Mouse (Mus musculus): ENCODE measurements around the gene Nsun2.

The Nsun2 gene

DNA sequence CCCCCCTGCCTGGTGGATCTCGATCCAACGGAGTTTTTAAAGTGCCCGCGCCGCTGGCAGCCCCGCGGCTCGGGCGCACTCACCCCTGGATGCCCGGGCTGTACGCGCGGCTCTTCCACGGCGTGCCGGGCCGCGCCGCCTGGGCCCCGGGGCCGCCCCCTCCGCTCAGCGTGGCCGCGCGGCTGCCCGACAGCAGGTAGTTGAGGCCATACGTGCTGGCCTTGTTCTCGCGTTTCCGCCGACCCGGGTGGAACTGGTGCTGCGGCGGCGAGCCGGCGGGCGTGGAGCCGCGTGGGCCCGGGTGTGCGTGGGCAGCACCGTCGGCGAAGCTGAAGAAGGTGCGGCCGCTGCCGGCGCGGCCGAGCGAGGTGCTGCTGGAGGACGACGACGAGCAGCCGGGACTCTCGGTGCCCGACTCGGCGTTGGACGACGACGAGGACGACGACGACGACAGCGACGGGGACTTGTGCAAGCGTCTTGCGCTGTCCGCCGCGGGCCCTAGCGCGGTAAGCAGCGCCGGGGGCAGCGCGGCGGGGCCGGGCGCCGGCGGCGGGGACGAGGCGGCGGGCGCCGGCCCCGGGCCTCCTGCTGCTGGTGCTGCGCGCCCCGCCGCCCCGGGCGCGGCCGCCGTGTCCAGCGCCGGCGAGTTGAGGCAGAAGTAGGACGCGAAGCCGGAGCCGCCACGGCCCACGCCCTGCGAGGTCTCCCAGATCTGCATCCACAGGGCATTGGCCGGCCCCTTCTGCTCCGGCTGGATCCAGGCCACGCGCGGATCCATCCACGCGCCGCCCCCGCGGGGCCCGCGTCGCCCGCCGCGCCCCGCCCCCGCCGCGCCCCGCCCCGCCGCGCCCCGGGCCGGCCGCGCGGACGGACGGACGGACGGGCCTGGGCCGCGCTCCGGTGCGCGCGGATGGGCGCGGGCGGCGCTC, at the start of gene Nsun2:
Gene Nsun2, plus strand, starts transcription at position 342 of the 929 bp plus-strand sequence.
- peak; percentile 79 for DNase-seq (ENCODE audit: low spot score)

GRCm38 (mm10) chr13:69485326-69485725, 48.2 kb upstream of the Nsun2 start:
- no peak for DNase-seq (ENCODE audit: low spot score)

DNA sequence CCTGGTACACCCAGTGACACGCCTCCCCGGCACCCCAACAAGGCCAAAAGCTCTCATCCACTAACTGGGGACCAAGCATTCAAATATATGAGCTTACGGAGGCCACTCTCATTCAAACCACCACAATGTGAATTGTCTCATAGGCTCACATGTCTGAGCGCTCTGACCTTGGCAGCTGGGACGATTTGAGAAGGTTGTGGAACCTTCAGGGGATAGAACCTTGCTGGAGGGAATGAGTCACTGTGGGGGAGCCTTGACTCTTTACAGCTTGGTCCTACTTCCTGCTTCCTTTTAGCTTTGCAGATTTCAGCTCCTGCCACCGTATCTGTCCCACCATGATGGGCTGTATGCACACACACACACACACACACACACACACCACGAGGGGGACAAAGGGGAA, 47.7 kb upstream of the Nsun2 start:
- no peak for DNase-seq (ENCODE audit: low spot score)

DNA sequence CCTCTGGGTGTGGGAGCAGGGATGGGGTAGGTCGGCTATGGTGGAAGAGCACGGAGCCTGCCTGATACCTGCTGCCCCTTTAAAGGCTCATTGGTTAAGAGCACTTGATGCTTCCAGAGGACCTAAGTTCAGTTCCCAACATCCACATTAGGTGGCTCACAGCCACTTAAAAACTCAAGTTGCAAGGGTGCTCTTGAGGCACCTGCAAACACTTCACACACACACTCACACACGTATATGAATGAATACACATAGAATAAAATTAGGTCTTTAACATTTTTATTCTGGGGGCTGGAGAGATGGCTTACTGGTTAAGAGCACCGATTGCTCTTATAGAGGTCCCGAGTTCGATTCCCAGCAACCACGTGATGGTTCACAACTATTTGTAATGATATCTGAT, 46.4 kb upstream of the Nsun2 start:
- DNase-seq (ENCODE audit: low spot score) = no peak

GRCm38 (mm10) chr13:69487611-69488275, 45.8 kb upstream of the Nsun2 start:
- peak; percentile 57 for DNase-seq (ENCODE audit: low spot score)

DNA sequence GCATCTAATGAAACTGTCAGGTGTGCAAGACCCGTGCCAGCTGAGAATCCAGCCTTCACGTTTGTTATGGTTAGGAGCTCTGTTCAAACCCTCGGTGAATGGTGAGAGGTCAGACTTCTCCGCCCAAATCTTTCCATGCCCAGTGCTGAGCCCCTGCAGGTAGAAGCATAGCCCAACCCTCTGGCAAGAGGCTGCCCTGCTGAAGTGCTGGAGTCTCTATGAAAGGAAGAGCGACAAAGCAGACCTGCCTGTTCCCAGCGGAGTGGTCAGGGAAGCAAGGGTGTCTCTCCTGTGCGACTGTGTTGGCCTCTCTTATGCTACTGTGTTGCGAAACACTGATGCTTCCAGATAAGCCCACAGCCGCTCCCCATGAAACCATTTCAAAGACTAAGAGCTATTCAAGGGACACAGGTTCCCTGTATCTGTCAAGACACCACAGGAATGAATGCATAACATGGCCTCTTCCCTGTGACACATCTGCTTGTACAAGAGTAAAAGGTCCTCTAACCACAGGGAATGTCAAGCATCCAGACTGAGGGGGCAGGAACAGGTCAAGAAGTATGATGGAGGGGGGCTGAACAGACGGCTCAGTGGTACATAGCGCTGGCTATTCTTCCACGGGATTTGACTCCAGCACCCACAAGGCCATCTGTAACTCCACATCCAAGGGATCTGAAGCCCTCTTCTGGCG, 44.8 kb upstream of the Nsun2 start:
- DNase-seq (ENCODE audit: low spot score) = no peak

DNA sequence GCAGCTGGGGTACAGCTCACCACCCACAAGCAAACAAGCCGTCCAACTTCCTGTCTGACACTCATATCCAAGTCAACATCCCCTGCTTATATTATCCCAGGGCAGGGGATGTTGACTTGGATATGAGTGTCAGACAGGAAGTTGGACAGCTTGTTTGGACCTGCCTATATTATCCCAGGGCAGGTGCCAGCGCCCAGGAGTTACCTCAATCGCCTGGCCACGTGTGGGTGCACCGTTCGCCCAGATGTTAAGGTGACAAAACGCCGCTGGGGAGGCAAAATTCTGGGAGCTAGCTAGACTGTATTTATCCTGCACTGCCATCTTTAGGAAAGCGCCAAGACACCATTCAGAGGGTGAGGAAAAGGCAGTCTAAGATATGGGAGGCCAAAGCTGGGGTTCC, 43.8 kb upstream of the Nsun2 start:
- no peak for DNase-seq (ENCODE audit: low spot score)

DNA sequence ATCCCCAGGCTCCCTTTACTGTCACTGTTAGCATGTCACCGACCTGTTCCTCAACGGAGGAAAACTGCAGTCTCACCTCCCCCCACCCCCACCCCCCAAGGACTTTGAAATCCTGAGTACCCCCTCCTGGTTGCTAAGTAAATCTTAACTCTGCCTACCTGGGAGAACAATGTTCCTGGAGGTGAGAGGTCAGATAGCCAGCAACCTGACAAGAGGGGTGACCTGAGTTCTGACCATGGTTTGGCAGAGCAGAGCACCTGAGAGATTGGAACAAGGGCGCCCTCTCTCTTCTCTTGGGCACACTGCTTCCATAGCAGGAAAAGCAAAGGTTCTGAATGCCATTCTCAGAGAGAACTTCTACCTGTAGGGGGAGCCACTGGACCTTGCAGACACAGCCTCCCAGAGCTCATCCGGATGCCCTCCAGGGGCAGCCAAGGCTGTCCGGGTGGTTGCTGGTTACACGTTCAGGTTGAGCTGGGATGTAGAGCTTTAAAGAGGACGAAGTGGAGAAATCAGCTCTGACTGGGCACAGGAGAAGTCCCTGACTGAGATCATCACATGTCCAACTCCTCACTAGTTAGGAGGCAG, 40.6 kb upstream of the Nsun2 start:
- peak; percentile 77 for DNase-seq (ENCODE audit: low spot score)

DNA sequence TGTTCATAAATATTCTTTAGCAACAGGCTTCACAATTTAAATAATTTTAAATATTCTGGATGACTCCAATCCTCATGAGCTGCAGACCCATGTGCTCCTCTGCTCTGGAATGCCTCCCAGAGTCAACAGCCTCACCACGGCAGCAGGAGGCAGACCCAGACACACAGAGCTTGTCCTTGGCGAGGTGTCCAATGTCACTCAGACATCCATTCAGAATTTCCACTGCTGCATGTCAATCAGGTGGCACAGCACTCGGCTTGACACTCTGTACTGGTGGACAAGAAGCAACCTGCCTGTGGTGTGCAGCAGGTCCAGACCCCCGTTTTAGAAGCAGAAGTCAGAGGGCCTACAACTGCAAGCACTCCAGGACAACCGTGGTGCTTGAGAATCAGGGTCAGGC, 35.3 kb upstream of the Nsun2 start:
- no peak for DNase-seq (ENCODE audit: low spot score)

DNA sequence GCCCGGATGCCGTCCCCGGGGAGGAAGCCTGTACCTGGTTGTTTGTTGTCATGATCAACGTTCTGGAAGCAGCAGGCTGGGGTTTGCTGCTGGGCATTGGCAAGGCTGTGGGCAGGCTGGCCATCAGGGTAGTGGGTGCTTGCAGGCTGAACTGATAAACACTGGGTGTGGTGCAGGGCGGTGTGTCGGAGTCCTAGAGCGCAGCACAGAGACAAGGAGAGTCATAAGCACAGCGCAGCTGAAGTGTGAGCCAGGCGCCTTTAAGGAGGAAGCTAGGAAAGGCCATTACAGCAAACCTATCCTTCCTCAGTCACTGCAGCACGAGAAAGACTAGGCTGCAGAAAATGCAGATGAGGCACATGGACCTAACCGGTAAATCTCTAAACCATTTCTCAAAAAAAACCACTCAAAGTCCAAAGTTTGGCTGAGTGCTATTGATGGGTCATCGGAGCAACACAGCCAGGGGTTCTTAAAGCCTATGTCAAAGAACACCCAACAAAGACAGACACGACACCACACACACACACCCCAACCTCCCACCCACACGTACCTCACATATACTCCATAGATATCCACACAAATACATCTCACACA, 31.3 kb upstream of the Nsun2 start:
- no peak for DNase-seq (ENCODE audit: low spot score)

GRCm38 (mm10) chr13:69502863-69503262, 30.7 kb upstream of the Nsun2 start:
- DNase-seq (ENCODE audit: low spot score) = no peak

- no peak for DNase-seq (ENCODE audit: low spot score)
These were observed 27.0 kb upstream of the Nsun2 start for GRCm38 (mm10) chr13:69506341-69507086.

- no peak for DNase-seq (ENCODE audit: low spot score)
These were observed 25.9 kb upstream of the Nsun2 start for GRCm38 (mm10) chr13:69507666-69508065.

GRCm38 (mm10) chr13:69509391-69510244, 23.9 kb upstream of the Nsun2 start:
- DNase-seq (ENCODE audit: low spot score) = no peak

GRCm38 (mm10) chr13:69515091-69515490, 18.5 kb upstream of the Nsun2 start:
- no peak for DNase-seq (ENCODE audit: low spot score)

GRCm38 (mm10) chr13:69517445-69517844, 16.1 kb upstream of the Nsun2 start:
- no peak for DNase-seq (ENCODE audit: low spot score)

DNA sequence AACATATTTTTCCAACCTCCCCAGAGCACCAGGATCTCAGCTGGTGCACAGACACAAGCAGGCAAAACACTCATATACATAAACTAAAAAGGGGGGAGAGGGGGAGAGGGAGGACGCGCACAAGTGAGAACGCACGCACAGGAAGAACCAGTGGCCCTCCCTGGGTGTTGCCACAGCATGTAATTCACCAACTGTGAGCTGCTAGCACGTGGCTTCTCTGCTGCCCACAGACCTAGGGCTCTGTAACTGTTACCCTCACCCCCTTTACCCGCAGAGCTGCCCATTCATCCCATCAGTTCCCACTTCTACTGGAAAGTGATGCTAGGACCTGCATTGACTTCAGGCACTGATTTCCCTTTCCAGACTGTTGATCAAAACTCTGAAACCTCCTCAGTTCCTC, 14.4 kb upstream of the Nsun2 start:
- no peak for DNase-seq (ENCODE audit: low spot score)

DNA sequence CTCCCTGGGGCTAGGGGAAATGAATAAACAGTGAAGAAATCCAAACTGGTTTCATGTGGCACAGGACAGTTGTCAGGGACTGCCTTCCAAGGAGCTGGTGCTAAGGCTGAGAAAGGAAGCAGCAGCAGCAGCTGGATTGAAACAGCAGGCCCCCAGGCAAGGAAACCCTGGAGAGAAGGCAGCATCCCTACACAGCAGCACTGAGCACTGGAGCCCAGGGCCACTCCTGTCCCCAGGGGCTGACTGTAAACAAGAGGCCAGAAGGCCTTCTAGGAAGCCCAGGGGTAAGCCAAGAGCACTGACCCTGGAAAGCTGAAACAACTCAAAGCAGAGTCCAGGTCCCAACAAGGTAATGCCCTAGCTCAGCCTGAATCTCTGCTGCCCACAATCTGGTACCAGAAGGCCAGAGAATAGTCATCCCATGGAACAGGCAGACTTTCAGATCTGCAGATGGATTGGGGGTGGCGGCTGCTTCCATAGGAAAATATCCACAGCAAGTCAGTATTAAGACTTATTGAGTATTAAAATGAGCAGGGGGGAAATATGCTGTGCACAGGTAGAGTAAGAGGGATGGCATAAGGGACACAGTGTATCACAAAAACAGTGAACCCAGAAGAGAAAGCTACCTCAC, 11.3 kb upstream of the Nsun2 start:
- no peak for DNase-seq (ENCODE audit: low spot score)

- no peak for DNase-seq (ENCODE audit: low spot score)
These were observed 9.9 kb upstream of the Nsun2 start for GRCm38 (mm10) chr13:69523444-69524157.
